Mouse (Mus musculus) liver, adult 2 months (tissue): ENCODE results near the gene Wwc2.

Source experiments
- CTCF ChIP-seq: fragments of 200-500 bp; IDR thresholded peaks from 2 replicates; pipeline ENCODE4 v1.5.1; 2011; ENCODE audit warnings: low read depth, low read length, control low read depth
- POLR2A ChIP-seq: fragments of 200-500 bp; IDR thresholded peaks from 2 replicates; pipeline ENCODE4 v1.6.1; 2011; ENCODE audit warnings: low read length, control low read depth; ENCODE audit not compliant: insufficient read depth; ENCODE audit errors: extremely low read depth

DNA sequence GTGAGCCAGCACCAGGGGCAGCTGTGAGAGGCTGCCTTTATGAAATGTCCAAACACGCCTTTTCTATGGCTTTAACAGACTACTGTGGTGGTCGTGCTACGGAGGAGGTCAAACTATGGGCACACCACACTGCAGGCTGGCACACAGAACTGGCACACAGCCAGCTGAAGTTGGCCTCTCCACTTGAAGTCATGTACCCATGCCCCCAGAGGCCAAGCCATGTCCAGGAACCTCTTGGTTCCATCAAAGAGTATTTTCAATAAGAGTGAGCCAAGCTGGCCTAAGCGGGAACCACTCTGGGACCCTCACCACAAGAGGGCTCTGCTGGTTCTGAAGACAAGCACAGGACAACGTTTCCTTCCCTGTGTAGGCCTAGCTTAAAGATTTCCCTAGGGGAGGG lies 49.7 kb downstream of the Wwc2 start:
- TF ChIP-seq CTCF (no peak), POLR2A (no peak)
